Mouse (Mus musculus) heart, adult 2 months (tissue): Measurements from ENCODE around the gene D16Ertd472e. TPM values are rescaled to one million over a fixed set of nuclear protein-coding genes. Genes with fewer than 3 reads are reported as not detected.

Source experiments
- DNase-seq, 2 experiments: peaks; one replicate each; pipeline ENCODE4 v3.0.0; 2021
- H3K27ac ChIP-seq: fragments of 200-600 bp; 2 replicates; pipeline ENCODE4 v1.8.1; 2022
- H3K27me3 ChIP-seq: fragments of 200-500 bp; 2 replicates; pipeline ENCODE4 v1.6.1; 2012; ENCODE audit warnings: mild to moderate bottlenecking, low read length, inconsistent platforms, mixed read lengths; ENCODE audit not compliant: control insufficient read depth, insufficient read depth
- H3K36me3 ChIP-seq: fragments of 200-500 bp; 2 replicates; pipeline ENCODE4 v1.6.1; 2012; ENCODE audit warnings: low read length, inconsistent platforms; ENCODE audit not compliant: control insufficient read depth, insufficient read depth
- H3K4me1 ChIP-seq: fragments of 200-500 bp; 2 replicates; pipeline ENCODE4 v1.6.1; 2011; ENCODE audit warnings: low read length; ENCODE audit not compliant: control insufficient read depth, insufficient read depth
- H3K4me3 ChIP-seq: fragments of 200-600 bp; 2 replicates; pipeline ENCODE4 v1.8.1; 2022
- H3K79me2 ChIP-seq: fragments of 200-500 bp; replicated peaks from 2 replicates; pipeline ENCODE4 v1.6.1; 2012; ENCODE audit warnings: mild to moderate bottlenecking, inconsistent platforms, low read length, moderate library complexity, mixed read lengths; ENCODE audit not compliant: control insufficient read depth, insufficient read depth
- H3K9ac ChIP-seq: fragments of 200-500 bp; 2 replicates; pipeline ENCODE4 v1.6.1; 2012; ENCODE audit warnings: low read depth, mild to moderate bottlenecking, control low read depth, inconsistent platforms, low read length, mixed read lengths
- CTCF ChIP-seq: fragments of 200-600 bp; IDR thresholded peaks from 2 replicates; pipeline ENCODE4 v1.8.1; 2022; ENCODE audit warnings: antibody characterized with exemption, mild to moderate bottlenecking, moderate library complexity
- EP300 ChIP-seq: fragments of 200-500 bp; IDR thresholded peaks from 2 replicates; pipeline ENCODE4 v1.6.1; 2011; ENCODE audit warnings: low read depth, low read length, control low read depth; ENCODE audit not compliant: insufficient read depth
- POLR2A ChIP-seq: fragments of 200-500 bp; IDR thresholded peaks from 2 replicates; pipeline ENCODE4 v1.6.1; 2011; ENCODE audit warnings: mild to moderate bottlenecking, low read depth, low read length, control low read depth; ENCODE audit not compliant: insufficient read depth
- WGBS: fragments of 180-500 bp; shearing (Covaris S2); methylation state at CpG from one replicate; pipeline ENCODE4 v1.1.7; 2018; 5-methylcytosine and 5-hydroxymethylcytosine counted together
- intact Hi-C: fragments of 180-260 bp; cut with DNase I; formaldehyde crosslinking; loops from one replicate; pipeline ENCODE4 v1.15.1; 2025
- polyA plus RNA-seq: library from polyadenylated mRNA; depleted of rRNA; stranded (reverse); fragments of >200 nt; gene quantifications from 2 replicates; pipeline ENCODE4 v1.2.3, GENCODE M21; 2012
- total RNA-seq, 2 experiments: library from RNA; stranded (reverse); gene quantifications; 2 replicates each; pipeline ENCODE4 v1.2.3; 2021

D16Ertd472e gene
- total and polyA plus RNA-seq, 3 experiments, result 1.3 to 4.5 (median 3.5) TPM

DNA sequence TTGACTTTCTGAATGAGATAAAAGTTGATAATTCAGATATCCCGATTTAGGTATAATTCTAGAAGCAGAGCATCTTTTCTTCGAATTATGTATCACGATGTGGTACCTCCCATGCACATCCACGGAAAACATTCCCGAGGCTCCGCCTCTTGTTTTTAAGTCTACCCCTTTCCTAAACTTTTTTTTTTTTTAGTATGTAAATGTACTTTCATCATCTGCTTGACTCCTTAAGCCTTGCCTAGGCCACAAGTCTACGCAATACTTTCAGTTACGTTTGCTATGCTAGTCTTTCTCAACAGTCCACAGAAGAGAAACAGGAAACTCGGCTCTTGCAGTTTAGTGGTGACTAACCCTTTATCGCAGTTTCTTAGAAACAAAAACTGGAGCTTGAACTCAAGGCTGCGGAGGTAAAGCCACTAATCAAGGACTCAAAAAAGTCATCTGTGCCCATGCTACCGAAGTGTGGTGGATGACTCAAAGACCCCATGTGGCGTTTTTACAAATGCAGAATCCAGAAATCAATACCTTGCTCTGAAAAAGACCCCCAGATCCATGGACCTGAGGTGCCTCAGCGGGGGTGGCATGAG, 670 bp upstream of the D16Ertd472e start:
- H3K27me3 ChIP-seq, result no peaks in the 10 kb centered on the region
- H3K36me3 ChIP-seq, result peaks cover 4% of the 10 kb centered on the region; the same call in 1 of the 2 replicates
- H3K4me1 ChIP-seq, result no peaks in the 10 kb centered on the region; the same call in 1 of the 2 replicates
- no peaks in the 10 kb centered on the region for H3K79me2 ChIP-seq
- intact Hi-C loops, result loop anchor here (5.0 kb wide), 2 partner anchors 60 to 200 kb away; partner anchors contain the start of gene Btg3
- 22% methylated on average over 14 of the region's 14 CpGs for WGBS
- peak overlapping the region; percentile 64 for H3K4me3 ChIP-seq
- H3K9ac ChIP-seq, result no peak overlapping the region; the same call in 1 of the 2 replicates
- TF ChIP-seq POLR2A (no peak), CTCF (no peak), EP300 (no peak)
- H3K27ac ChIP-seq, result peak overlapping the region; percentile 87
- DNase-seq, result peak; percentile 30 to 42

DNA sequence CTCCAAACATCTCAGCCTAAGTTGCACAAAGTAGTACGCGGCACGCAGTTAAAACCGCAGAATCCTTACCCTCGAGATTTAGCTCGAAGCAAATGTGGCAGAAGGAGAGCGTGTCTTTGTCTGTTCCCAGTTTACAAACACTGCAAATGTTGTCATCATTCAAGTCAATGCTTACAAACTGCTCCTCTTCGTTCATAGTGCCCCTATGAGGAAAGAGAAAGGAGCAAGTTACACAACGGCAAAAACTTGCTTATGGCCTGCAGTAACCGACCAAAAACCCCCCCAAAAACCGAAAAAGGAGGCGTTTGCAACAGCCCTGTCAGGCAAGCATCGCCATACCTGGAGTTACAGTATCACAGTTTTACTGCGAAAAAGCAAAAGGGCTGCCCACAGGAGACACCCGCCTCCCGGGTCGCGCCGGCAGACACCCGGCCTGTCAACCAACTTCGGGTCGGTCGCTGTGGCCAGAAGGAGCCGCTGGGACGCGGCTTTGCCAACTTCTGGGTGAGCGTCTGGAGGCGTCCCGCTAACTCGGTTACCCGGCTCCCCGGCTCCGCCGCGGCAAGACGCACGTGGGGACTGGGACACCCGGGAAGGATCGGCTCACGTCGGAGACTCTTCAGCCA, 543 bp downstream of the D16Ertd472e start:
- peak overlapping the region; percentile 87 for H3K27ac ChIP-seq
- intact Hi-C loops, result loop anchor here (5.0 kb wide), 2 partner anchors 61 to 199 kb away; partner anchors contain the start of gene Btg3
- no peaks in the 10 kb centered on the region for H3K79me2 ChIP-seq
- peaks cover 4% of the 10 kb centered on the region; the same call in 1 of the 2 replicates for H3K36me3 ChIP-seq
- H3K4me3 ChIP-seq, result peak overlapping the region; percentile 64
- TF ChIP-seq POLR2A (no peak), EP300 (no peak), CTCF (no peak)
- no peaks in the 10 kb centered on the region; the same call in 1 of the 2 replicates for H3K4me1 ChIP-seq
- WGBS, result 1% methylated on average over 41 of the region's 41 CpGs
- H3K27me3 ChIP-seq, result no peaks in the 10 kb centered on the region
- no peak for DNase-seq
- peak overlapping the region; percentile 87 for H3K9ac ChIP-seq

DNA sequence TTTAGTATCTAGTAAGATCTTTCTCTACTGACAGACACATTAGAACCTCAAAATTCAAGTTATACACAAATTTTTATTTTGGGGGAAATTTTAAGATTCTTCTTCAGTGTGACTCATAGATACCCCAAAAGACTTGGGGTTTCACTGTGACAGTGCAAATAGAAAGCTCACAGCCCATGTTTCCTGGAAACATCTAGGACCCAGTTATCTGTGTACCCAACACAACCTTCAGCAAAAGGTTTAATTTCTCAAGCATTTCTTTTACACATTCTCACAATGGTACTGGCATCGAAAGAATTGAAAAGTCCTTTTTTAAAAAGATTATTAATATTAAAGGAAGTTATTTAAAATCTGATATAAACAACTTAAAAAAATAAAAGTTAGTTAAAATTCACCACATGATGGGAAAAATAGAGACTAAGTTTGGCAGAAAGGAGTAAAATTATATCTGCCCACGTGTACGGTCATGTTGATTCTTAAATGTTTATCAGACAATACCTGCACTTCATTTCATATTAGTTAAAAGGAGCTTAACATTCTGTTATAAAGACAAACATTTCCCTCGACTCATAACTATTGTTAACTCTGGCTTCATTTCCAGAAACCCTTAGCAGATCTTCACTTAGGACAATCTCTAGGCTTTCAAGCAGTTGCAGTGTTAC, 1.2 kb downstream of the D16Ertd472e start:
- H3K4me1 ChIP-seq, result no peaks in the 10 kb centered on the region; the same call in 1 of the 2 replicates
- H3K79me2 ChIP-seq, result no peaks in the 10 kb centered on the region
- intact Hi-C loops, result loop anchor here (5.0 kb wide), 2 partner anchors 62 to 198 kb away; partner anchors contain the start of gene Btg3
- peak overlapping the region; percentile 64 for H3K4me3 ChIP-seq
- no peaks in the 10 kb centered on the region for H3K27me3 ChIP-seq
- H3K27ac ChIP-seq, result peak overlapping the region; percentile 87
- peak overlapping the region; percentile 87 for H3K9ac ChIP-seq
- 46% methylated on average over 4 of the region's 4 CpGs for WGBS
- peaks cover 4% of the 10 kb centered on the region; the same call in 1 of the 2 replicates for H3K36me3 ChIP-seq
- TF ChIP-seq POLR2A, result no peak
- TF ChIP-seq EP300, result no peak
- TF ChIP-seq CTCF, result no peak
- no peak for DNase-seq

DNA sequence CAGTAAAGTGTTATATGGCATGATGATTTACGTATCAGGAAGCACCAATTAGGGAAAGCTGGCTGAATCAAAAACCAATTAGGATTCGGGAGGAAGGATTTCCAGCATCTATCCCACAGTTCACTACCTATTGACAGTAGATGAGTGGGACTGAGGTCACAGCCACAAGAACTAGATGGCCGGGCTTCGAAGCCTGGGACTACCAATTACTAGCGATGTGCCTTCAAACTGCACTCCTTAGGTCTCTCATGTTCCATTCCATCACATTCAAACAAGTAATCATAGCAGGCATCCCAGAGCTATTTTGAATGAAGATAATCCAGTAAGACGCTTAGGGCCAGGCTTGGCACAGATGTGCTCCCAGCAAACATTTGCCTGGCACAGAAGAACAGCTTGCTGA, 2.3 kb downstream of the D16Ertd472e start:
- Histone ChIP-seq H3K36me3 (peaks cover 4% of the 10 kb centered on the region; the same call in 1 of the 2 replicates), H3K9ac (no peak overlapping the region), H3K4me1 (no peaks in the 10 kb centered on the region; the same call in 1 of the 2 replicates), H3K79me2 (no peaks in the 10 kb centered on the region), H3K27ac (no peak overlapping the region), H3K27me3 (no peaks in the 10 kb centered on the region), H3K4me3 (no peak overlapping the region)
- 86% methylated on average over 6 of the region's 6 CpGs for WGBS
- intact Hi-C loops, result no loop called here
- TF ChIP-seq EP300 (no peak), CTCF (no peak), POLR2A (no peak)
- no peak for DNase-seq

DNA sequence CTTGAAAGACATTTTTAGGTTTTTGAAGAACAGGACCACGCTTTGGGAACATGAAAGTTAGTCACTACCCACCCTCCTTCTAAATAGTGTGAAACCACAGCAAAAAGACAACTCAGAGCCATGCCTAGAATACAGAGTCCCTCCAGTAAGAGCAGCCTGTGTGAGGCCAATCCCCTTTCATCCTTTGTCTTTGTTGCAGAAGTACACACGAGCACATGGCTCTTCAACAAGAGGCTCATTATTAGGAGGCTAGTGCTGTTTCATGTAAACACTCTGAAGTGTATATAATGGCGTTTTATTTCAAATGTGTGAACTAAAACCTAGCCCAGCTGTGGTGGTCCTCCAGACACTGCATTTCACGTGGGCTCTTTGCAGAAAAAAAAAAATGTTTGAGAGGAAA, 3.5 kb downstream of the D16Ertd472e start:
- Histone ChIP-seq H3K27me3 (no peaks in the 10 kb centered on the region), H3K4me1 (no peaks in the 10 kb centered on the region; the same call in 1 of the 2 replicates), H3K79me2 (no peaks in the 10 kb centered on the region), H3K36me3 (peaks cover 4% of the 10 kb centered on the region; the same call in 1 of the 2 replicates), H3K4me3 (no peak overlapping the region), H3K9ac (no peak overlapping the region), H3K27ac (no peak overlapping the region)
- TF ChIP-seq POLR2A, result no peak
- no peak for TF ChIP-seq CTCF
- no peak for TF ChIP-seq EP300
- DNase-seq, result no peak
- intact Hi-C loops, result no loop called here
- 80% methylated on average over 4 of the region's 4 CpGs for WGBS
